Mouse (Mus musculus) T-helper 17 cell (primary cell): ENCODE results near the gene Med20.

Experiments used
- in situ Hi-C, 2 experiments: fragments of 300-600 bp; cut with MboI, MseI; formaldehyde crosslinking; loops; 1 replicate in 1 of 2; 2 replicates in 1 of 2; pipeline ENCODE4 v1.15.1; 2025; ENCODE audit warnings: high pct_unique_total_duplicates in 2 of 2

The Med20 gene

GRCm38 (mm10) chr17:47672311-47673111 is 61.1 kb downstream of the Med20 start:
- in situ Hi-C loops, result no loop called here
